Mouse (Mus musculus) thymus, postnatal 25 days (tissue): ENCODE data around the gene Trmt2a.
"Not testable (repeated sequence)": the region's sequence is repeated elsewhere in the genome, so short reads cannot be mapped to it uniquely, and the experiment has no call there.

Source experiments
- DNase-seq: peaks from one replicate; pipeline ENCODE4 v3.0.0; 2022

Gene Trmt2a

DNA sequence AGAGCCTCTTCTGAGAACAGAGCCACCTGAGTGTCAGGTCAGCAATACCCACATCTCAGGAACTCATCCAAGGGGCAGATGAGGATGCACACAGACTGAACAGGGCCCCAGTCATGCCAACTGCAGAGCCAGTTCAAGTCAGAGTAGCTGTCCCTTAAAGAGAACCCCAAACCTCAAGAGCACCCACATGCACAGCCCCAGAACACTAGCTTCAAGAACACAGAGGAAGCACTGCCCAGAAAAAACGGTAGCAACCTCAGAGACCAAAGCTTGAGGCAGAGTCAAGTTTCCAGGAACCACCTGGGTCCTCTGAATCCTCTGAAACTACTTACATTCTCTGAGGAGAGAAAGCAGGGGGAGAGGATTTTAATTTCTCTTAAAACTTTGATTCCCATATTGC lies 15.0 kb upstream of the Trmt2a start:
- peak; percentile 61 for DNase-seq

DNA sequence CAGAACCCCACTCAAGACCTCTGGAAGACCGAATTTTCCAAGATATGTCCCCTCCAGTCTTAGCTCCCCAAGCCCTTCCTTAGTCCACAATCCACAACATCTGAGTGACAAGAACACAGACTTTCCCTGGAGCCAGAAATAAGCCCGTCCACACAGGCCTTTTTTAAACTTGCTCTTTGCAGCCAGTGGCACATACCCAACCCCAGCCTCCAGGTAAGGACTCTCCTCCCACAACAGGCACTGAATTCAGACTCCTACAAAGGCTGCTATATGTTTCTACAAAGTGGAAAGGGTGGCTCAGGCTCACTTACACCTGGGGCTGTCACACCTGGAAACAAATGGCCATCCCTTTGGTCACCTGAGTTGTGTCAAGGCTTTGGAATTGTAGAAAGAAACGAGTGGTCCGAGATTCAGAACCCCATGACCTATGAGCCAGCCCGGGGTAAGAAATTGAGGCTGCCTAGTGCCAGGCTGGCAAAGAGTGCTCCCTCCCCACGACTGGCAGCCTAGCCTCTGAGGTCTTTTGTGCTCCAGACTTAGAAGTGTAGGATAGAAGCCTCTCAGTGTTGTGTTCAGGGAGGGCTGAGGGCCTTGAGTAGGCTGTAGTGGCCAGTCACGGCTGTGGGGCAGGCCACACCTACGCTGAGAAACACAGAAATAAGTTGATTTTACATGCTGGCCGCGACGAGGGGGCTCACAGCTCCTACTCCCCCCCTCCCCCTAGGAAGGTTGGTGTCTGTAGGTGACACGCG lies 14.4 kb upstream of the Trmt2a start:
- peak; percentile 41 for DNase-seq

DNA sequence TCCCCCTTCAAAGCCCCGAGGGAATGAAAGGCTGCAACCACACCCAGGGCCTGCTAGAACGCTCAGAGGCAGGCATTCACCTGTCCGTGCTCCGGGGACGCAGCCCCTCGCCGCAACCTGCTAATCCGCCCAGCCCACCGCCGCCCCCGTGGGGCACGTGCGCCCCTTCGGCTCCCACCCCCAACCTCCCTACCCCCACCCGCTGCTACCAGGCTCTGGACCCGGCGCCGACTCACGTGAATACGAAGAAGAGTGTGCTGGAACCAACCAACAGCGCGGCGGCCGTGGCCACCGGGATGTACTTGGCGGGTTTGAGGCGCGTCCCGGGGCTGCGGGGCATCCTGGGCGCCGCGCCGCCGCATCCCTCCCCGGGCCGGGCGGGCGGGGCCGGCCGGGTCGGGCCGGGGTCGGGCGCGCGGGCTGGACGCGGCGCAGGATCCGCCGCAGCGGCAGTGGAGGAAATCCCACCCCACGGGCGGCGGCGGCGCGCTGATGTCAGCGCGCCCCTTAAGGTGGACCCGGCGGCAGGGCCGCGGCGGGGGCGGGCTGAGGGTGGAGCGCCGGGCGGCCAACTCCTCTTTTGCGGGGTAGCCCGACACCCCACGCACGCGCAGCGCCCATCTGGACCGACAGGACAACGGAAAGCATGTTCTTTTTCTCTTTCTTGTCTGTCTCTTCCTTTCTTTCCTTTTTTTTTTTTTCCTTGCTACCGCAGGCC lies 13.6 kb upstream of the Trmt2a start, which contains the start of gene Zdhhc8:
TSS of gene Zdhhc8 (minus strand) at position 466 of the 718 bp plus-strand sequence.
- DNase-seq = peak; percentile 71

DNA sequence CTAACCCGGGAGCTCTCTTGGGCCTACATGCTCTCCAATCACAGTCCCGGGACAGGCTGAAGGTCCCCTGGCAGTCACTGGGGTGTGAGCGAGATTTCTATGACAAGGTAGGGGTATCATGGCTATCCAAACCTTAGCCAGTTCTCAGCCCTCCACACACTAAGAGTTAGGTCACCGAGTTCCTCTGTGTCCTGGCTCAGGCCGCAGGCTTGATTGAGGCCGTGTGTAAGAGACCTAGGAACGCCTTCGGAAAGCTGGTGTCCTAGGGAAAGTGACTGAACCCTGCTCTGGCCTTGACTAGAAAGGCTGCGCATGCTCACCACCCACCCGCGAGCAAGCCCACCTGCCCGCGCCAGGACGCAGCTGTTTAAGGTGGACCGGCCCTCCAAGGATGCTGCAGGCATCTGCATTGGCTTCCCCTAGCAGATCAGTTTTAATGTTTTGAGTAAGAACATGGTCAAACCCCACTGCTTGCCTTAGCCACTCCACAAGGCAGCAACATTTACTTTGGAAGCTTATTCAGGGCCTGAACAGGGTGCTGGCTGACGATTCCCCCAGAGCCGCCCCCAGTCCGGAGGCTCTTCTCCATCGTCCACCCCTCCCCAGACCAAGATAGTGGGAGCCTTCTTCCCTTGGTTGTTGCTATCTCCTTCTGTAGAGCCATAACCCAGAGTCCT lies 13.0 kb upstream of the Trmt2a start:
- DNase-seq = peak; percentile 69

DNA sequence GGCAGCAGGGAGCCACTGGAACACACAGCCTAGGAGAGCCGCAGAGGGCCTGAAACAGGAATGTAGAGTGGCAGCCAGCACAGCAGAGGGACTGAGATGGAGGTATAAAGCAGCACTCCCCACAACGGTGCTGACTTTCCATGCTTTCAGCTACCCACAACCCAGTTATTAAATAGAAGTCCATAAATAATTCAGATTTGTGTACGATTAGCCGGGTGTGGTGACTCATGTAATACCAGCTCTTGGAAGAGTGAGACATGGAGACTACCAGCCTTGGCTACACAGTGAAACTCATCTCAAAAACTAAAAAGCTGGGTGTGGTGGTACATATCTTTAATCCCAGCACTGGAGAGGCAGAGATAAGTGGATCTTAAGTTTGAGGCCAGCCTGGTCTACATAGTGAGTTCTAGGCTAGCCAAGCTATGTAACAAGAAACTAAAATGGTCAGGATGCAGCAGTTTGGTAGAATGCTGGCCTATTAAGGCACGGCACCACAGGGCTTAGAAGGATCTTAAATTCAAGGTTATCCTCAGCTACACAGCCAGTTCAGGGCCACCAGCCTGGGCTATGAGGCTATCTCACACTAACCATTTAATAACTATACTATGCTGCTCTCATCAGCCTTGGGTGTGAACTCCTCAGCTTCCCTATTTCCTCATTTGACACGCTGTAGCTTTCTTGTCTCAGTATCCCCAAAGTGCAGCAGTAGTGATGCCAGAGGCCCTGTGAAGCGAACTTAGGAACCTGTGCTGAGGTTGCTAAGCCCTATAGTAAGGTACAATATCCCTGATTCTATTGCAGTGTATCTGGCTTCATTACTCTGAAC lies 11.6 kb upstream of the Trmt2a start:
- DNase-seq = no peak

DNA sequence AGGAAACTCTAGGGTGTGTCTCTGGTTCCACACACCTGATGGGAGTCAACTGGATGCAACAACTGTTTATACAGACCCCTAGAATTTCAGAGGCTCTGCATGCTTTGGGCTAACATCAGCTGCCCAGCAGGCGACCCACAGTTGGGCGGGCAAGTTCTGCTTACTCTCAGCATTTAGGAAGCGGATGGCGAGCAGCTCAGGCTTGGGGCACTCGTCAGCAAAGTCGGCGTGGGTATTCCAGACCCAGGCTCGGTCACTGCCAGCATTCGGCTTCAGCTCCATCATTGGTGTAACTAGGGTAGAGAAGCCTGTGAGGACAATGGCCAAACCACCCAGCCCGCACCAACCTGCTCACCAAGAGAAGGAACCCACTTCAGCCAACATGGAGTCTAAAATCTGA lies 6.9 kb upstream of the Trmt2a start:
- no peak for DNase-seq

DNA sequence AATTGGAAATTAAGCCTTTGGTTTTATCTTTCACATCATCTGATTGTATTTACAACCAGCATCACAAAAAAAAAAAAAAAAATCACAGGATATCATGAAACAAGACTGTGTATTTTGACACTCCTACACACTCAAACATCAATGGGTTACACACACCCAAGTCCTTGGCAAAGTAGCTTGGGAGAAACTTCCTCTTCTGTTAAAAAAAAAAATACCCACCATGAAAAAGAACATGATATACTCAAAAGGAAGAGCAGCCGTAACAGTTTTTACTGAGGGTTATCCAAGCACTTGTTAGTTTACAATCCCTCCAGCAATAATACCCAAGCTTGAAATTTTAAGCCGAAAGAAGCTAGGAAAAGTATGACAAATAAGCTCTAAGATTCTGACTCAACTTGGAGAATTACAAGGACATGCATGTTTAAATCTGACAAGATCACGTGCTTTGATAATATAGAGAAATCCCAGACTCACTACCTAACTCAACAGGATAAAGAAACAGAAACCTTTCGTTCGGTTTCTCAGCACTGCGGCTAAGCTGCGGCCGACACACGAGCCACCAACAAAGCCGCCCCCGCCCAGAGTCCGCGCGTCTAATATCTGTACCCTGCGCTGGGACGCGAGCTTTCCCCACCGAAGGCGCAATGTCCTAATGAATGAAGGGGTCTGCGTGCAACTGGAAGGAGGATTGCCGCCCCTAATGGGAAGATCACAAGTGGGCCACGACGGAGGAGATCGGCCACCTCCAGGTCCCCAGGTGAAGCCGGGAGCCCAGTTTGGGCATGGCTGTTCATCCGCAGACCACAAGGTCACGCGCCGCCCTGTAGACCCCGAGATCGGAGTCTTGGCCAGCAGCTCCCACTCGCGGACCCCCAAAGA lies 719 bp upstream of the Trmt2a start:
- DNase-seq = no peak

DNA sequence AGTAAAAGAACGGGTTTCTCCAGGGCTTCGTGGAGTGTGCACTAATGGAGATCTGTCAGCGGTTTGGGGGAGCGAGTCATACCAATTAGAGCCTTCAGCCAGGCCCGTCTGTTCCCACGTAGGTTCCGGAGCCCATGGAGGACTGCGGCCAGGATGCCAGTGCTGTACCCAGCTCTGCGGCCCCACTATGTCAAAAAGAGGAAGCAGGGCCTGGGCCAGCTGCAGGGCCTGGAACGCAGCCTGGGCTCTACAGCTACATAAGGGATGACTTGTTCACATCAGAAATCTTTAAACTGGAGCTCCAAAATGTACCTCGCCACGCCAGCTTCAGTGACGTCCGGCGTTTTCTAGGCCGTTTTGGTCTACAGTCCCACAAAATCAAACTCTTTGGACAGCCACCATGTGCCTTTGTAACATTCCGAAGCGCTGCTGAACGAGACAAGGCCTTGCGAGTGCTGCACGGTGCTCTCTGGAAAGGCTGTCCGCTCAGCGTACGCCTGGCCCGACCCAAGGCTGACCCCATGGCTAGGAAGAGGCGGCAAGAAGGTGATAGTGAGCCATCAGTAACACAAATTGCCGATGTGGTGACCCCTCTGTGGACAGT lies 987 bp downstream of the Trmt2a start:
- peak; percentile 52 for DNase-seq

DNA sequence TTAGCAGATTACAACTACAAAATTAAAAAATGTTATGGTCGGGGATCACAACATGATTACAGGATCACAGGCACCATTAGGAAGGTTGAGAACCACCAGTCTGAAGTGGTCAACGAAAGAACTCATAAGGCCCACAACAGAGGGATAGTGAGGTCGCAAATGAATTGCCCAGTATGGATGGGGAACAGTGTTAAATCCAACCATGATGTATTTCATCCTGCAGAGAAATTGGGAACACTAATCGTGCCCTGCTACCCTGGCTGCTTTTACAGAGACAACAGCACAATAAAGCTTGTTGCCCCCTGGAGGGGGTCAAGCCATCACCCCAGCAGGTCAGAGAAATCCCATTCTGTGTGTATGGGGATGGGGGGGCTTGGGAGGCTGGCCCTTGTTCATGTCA lies 1.8 kb downstream of the Trmt2a start:
- DNase-seq = no peak

DNA sequence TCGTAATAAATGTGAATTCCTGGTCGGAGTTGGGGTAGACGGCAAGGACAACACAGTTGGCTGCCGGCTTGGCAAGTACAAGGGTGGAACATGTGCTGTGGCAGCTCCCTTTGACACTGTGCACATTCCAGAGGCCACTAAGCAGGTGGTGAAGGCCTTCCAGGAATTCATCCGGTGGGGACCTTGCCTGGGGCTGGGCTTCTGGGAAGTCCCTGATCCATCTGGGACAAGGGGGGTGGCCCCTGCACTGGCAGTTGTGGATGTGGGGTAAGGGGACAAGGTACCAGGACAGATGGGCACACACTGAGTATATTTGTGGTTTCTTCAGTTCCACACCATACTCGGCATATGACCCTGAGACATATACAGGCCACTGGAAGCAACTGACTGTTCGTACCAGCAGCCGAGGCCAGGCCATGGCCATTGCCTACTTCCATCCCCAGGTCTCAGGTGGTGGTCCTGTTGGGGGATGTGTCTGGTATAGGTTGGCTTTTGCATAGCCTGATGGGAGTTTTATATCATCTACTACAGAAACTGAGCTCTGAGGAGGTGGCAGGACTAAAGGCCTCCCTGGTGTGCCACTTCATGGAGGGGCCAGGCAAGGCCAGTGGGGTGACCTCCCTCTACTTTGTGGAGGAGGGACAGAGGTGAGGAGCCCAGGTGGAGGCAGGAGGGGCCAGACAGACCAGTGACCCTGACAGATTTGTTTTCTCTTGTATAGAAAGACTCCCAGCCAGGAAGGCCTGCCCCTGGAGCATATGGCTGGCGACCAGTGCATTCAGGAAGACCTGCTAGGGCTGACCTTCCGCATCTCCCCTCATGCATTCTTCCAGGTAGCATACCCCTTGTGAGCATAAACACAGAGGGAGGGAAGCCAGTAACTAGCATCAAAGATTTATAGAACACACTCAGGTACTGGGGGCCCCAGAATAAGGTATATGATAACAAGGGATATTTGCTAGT lies 2.6 kb downstream of the Trmt2a start:
- no peak for DNase-seq

DNA sequence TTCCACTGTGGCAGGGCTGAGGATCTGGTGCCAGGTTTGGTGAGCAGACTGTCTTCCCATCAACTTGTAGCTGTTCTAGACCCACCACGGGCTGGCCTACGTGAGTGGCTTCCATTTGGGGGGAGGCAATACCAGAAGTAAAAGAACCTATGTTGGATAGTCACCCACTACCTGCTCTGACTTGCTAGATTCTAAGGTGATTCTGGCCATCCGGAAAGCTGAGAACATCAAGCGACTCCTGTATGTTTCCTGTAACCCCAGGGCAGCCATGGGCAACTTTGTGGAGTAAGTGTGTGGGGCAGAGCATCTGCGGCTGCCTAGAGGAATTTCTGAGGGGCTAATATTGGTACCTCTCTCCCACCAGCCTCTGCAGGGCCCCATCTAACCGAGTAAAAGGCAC lies 4.3 kb downstream of the Trmt2a start:
- DNase-seq = no peak

DNA sequence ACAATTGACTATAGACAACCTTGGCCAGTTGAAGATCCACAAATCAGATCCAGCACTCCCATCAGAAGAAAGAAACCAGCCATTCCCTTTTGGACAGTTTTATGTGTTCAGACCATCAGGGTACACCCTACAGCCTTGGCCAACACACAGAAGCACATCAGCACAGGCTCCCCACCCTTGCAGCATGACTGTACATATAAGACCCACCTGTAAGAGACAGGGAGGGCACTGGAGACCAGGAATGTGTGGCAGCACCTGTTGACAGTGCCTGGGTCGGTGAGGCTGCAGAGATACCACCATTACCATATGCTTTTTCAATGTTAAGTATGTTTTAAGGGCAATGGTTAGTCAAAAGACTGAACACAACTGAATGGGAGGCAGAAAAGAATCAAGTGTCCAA lies 5.4 kb downstream of the Trmt2a start:
- no peak for DNase-seq

DNA sequence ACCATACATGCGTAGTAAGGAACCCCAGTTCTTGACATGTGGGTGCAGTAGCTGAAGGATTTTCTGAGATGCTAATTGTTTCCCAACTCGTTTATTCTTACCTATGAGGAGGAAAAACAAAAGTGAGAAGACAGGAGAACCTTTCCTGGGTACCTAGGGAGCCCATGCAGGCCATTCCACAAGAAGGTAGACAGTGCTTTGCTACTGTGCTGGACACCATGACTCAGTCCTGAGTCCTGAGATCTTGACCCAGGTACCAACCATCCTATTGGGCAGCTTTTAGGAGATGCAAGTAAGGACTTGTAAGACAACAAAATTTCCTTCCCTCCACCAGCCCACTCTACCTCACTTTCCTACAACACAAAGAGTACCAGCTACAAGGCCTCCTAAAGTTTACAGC lies 9.7 kb downstream of the Trmt2a start, which contains the start of gene Gm49776:
TSS of gene Gm49776 (minus strand) at position 101 of the 400 bp plus-strand sequence.
- DNase-seq = no peak

DNA sequence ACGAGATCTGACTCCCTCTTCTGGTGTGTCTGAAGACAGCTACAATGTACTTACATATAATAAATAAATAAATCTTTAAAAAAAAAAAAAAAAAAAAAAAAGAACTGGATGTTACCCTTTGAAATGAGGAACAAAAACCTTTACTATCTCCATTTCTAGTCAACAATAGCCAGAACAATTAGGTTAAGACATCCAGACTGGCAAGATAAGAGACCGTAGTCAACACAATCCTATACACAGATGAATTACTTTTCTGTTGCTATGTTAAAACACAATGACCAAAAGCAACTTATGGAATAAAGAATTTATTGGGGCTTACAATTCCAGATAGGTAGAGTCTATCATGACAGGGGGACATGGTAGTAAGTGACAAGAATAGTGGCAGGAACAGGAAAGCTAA lies 16.5 kb downstream of the Trmt2a start:
- no peak for DNase-seq

DNA sequence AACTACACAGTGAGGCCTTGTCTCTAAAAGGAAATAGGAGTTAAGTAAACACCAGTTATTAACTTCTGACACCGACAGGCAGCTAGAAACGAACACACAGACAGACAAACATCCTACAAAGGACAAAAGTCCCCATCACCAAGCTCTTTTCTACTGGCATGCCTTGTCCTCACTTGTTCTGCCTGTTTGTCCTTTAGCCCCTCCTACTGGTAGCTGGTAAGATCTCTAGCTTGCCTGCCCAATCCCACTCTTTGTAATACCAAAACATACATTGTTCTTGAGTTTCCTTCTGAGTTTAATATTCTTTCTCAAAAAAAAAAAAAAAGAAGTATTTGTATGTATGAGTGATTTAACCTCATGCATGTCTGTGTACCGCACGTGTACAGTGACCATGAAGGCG lies 19.7 kb downstream of the Trmt2a start:
- peak; percentile 27 for DNase-seq

DNA sequence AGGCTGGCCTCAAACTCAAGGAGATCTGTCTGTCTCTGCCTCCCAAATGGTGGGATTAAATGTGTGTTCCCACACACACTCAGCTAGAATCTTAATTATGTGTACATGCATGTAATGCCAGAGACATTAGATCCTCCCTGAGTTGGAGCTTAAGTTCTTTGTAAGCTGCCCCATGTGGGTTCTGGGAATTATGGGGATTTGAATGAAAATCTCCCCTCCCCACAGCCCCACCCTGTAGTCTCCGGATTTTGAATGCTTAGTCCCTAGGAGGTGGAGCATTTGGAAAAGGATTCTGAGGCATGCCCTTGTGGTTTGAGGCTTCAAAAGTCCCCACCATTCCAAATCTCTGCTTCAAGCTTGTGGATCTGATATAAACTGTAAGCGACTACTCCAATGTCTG lies 26.7 kb downstream of the Trmt2a start:
- no peak for DNase-seq

DNA sequence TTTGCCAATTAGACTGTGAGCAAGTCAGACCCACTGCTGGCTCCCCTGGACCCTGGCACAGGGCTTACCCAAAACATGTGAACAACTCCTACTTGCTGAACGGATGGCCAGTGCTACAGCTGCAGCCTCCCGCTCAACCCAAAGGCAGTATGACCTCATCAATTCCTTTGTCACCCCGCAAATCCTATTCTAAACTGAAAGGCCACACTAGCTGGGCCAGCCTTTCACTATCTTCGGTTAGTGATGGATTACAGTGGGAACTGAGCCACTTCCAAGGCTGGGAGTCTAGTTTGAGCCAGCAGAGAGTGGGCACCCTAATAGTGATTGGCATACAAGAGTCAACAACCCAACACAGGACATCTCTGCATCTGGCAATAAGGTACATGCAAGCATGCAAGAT lies 39.7 kb downstream of the Trmt2a start:
- peak; percentile 12 for DNase-seq

DNA sequence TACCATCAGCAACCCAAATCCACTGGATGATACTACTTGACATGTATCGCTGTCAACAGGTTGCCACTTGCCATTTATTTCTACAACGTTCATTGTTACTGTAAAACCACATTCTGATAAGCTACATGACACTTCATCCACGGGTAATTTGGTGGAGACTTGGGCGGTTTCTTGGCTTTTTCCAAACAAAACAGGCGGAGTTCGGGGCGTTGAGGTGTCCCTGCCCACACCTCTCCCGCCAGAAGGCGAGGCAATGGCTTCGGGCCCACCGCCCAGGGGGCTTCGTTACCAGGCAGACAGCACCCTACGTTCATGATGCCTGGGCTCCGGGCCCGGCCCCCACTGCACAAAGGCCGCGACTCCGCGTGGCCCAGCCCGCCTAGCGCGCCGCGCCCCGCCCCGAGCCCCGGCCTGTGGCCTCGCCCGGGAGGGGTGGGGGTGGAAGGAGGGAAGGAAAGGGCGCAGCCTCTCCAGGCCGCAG lies 40.1 kb downstream of the Trmt2a start:
- no peak for DNase-seq

DNA sequence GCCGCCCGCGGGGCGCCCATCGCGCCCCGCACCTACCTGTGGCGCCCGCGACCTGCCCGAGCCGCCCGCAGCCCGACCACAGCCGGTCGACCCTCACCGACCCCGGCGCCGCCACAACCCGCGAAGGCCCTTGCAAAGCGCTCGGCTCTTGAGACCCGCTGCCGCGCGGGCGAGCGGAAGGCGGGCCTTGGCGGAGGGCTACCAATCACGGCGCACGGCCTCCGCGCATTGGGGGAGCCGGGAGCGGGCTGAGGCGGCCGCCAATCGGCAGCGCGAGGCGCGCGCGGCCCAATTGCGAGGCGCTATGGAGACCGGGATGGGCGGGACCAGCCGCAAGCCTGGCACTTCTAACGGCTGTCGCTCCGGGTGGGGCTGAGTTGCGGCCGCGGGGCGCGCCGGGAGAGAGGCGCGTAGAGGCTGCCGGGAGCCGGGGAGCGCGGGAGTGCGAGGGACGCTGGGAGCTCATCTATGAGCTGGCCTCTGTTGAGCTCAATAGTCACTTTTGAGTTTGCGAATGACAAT lies 40.6 kb downstream of the Trmt2a start, which contains the start of gene Dgcr8:
TSS of gene Dgcr8 (minus strand) at position 180 of the 522 bp plus-strand sequence.
- peak; percentile 98 for DNase-seq

DNA sequence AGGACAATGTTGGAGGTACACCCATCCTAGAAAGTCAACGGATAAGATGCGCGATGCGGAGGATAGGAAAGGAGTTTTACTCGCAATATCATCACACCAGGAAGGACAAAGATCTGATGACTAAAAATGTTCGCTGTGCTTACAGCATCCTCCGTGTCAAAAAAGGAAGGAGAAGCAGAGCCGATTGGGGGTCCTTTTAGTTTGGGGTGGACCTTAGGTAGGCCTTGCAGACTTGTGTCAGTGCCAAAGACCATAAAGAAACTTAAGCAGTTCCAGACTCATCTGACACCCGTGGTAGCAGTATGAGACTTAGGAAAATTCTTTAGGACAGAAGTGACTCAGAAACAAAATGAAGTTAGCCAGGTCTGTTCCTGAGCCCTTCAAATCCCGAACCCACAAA lies 41.1 kb downstream of the Trmt2a start:
- not testable (repeated sequence) for DNase-seq
